Mouse (Mus musculus): ENCODE results near the gene Gm3327.
"Not testable (repeated sequence)": the region's sequence is repeated elsewhere in the genome, so short reads cannot be mapped to it uniquely, and the experiment has no call there.

Gm3327 gene

GRCm38 (mm10) chr14:44123551-44123950, at the start of gene Gm3327:
Gm3327 (plus strand) TSS chr14:44123851.
- not testable (repeated sequence) for DNase-seq

- not testable (repeated sequence) for DNase-seq
Measured at GRCm38 (mm10) chr14:44077785-44078341, 45.8 kb upstream of the Gm3327 start.

GRCm38 (mm10) chr14:44086588-44086987, 37.1 kb upstream of the Gm3327 start:
- not testable (repeated sequence) for DNase-seq

GRCm38 (mm10) chr14:44087535-44087934, 36.1 kb upstream of the Gm3327 start:
- not testable (repeated sequence) for DNase-seq

GRCm38 (mm10) chr14:44091524-44091923, 32.1 kb upstream of the Gm3327 start:
- DNase-seq: not testable (repeated sequence)

GRCm38 (mm10) chr14:44094445-44094844, 29.2 kb upstream of the Gm3327 start:
- DNase-seq: not testable (repeated sequence)

- DNase-seq: not testable (repeated sequence)
Measured at GRCm38 (mm10) chr14:44100030-44100429, 23.6 kb upstream of the Gm3327 start.

- DNase-seq: not testable (repeated sequence)
Measured at GRCm38 (mm10) chr14:44102354-44102753, 21.3 kb upstream of the Gm3327 start, which contains the start of gene Ear2. Ear2 (plus strand) TSS chr14:44102654.

GRCm38 (mm10) chr14:44110981-44111380, 12.7 kb upstream of the Gm3327 start:
- no peak for DNase-seq
